Mouse (Mus musculus) frontal cortex, adult (tissue): Measurements from ENCODE around the gene Traf1.

Source experiments
- ATAC-seq: cut with Nextera tagmentation; 2 replicates; pipeline ENCODE4 v1.9.2; 2017; ENCODE audit warnings: mild to moderate bottlenecking, moderate library complexity, mixed read lengths; ENCODE audit not compliant: low TSS enrichment

Gene Traf1

DNA sequence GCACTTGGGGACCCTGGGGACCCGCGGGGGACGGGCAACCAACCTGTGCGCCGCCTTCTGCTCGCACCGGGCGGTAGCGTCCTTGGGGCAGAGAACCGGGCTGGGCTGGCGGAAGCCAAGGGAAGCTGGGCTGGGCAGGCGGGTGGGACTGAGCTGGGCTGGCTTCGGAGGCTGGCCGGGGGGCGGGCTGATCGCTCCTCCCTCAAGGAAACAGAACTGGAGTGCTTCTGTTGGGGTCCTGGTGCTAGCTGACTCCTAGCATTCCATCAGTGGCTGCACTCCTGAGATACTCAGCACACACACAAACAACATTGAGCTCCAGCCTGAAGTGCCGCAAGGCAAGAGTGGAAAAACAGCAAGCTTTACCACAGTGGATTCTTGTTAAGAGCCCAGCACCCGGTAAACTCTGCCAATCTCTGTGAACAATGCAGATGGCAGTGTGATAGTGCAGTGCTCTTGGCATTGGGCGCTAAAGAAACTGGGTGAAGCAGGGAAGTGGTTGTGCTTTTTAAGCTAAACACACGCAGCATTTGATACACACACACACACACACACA, at the start of gene Traf1:
Gene Traf1, minus strand, starts transcription at position 292 of the 556 bp plus-strand sequence.
- ATAC-seq, result no peak

DNA sequence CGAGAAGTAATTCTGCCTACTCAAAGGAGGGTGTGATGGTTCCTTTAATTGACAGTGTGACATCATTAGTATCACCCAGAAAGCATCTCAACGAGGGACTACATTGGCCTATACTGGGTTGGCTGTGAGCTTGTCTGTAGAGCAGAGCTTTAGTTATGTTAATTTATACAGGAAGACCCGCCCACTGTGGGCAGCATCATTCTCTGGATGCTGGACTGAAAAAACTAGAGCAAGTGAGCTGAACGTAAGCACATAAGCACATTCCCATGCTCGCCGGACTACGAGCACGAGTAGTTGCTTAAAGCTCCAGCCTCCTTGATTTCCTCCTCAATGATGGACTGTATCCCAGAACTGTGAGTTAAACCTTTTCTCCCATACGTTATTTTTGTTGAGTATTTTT, 37.4 kb upstream of the Traf1 start:
- ATAC-seq, result peak; percentile 95

DNA sequence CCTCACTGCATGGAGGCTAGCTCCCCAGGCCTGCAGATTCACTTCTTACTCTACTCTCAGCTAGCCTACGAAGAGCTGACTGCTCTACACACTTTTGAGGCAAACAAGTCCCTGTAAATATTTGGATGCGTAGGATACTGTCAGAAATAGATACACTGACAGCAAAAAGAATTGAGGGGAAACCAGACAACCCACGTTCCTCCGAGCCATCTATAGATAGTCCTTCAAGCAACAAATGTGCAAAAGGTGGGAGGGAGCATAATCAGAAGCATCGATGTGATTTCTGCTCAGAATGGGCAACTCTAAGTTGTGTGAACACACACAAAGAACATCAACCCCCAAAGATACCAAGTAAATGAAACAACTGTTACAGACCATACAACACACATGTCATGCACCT, 34.9 kb upstream of the Traf1 start:
- peak; percentile 53 for ATAC-seq

DNA sequence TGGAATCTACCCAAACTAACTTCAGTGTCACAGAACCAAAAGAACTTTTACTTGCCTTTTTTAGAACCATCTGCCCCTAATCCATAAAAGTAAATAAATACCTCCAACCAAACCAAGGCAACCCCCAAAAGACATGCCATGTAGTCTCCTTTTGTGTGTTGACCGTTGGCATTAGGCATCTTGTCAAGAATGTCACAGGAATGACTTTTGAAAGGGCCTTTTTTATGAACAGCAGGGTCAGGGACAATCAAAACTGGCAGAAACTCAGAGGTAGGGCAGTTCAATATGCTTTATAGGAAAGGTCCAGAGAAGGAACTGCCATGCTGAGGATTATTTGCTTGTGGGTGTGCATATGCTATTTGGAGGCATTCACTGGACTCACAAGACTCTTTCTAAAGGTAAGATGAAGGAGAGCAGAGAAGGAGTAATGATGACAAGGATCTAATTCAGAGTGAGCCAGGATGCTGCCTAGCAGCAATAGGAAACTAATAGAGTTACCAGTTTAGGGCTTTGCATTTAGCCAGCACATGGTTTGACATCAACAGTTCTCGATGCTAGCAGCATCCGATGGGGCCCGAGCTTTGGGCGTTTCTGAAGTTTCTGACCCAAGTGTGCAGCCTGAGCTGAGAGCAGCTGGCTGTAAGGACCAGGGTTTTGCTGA, 32.3 kb upstream of the Traf1 start:
- no peak for ATAC-seq

DNA sequence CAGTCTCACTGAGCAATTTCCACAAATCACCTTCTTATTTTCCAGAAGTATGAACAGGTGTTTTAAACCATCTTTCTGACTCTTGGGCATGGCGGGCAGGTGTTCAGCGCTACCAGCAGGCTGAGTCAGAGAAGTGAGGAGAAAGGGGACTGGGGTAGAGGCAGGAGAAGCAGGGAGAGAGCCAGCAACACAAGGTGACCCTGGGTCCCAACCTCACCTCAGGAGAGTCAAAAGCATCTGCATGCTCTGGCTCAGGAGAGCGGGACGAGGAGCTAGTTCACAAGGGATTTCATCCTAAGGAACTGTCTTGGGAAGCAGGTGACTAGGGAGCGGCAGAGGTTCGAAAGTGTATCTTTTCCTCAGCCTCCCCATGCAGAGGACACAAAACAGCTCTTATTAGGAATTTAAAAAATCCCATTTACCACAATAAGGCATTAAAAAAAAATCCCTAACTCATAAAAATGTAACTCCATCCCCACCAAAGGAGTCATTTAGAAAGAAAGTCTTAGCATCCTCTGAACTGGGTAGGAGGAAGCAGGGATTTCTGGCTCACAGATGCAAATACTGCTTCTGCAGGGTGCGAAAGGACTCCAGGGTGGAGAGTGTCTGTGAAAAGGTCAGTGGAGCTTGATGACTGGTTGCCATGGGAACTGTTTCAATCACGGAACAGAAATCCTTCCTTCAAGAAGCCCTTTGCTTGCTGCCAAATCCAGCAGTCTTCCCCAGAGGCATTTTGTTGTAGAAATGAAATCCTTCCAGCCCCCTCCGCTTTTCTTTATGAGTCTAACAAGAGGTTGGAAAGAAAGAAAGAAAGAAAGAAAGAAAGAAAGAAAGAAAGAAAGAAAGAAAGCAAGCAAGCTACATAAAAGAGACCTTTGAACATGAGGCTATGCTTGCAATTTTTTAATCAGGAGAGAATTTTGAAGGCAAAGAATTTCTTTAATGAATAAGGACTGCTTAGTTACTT, 31.4 kb upstream of the Traf1 start:
- ATAC-seq, result peak; percentile 59

DNA sequence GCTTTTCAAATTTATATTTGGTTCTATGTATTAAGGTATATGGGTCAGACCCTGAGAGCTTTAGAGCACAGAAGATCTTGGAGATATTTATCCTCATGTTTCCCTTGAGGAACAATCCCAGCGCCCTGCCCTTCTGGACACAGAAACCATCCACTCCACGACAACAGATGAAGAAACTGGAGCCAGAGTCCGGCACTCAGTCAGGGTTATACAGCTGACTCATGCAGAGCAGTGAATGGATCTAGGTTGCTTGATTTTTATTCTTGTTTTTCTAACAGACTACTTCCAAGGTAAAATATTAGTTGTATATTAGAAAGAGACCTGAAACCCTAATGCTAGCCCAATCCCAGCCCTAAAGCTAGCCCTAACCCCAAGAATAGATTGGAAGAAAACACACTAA, 30.4 kb upstream of the Traf1 start:
- no peak for ATAC-seq

DNA sequence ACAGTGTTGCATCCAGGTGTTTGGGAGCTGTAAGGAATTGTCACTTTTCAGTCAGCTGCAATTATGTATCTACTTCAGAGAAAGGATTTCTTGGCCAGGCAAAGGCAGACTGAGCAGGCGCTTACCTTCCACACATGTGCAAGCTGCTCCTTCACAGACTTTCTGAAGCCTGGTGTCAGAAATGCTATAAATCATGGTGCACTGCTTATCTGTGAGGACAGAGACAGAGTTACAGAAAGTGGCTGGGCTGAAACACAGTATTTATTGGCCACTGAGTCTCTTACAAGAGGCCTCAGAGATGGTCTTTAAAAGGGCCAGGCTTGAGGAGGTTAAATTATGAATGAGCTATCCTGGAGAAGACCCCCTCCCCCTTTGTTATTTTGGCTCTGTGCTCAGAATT, 28.2 kb upstream of the Traf1 start:
- ATAC-seq, result no peak

DNA sequence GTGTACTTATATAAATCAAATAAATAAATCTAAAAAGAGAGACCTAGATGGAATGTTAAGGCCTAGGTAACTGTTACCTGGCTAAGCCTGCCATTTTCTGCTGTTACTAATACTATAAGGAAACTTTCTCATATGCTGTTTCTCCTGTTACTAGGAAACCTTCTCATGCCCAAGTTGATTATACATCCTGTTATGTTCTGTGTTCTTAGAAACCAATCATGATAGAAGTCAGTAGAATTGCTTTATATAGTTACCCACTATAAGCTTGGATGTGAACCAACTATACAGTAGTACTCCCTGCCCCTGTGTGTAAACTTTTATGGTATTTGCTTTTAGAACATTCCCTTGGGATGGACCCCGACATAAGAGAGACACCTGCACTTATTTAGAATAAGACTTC, 26.0 kb upstream of the Traf1 start:
- no peak for ATAC-seq

DNA sequence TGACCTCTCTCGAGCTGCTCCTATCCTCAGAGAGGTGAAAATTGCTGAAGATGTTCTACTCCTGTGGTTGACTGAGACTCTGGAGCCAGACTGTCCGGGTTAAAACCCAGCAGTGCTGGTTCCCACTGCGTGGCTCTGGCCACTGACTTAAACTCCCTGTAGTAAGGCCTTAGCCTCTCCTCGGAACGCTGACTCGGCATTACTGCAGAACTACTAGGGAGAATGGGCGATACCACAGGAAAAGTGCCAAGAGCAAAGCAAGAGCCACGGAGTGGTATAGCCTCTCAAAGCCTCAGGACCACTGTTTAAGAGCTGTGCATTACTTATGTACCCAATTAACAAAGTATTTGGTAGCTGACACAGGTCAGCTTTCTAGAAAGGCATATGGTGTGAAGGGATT, 23.3 kb upstream of the Traf1 start:
- no peak for ATAC-seq

DNA sequence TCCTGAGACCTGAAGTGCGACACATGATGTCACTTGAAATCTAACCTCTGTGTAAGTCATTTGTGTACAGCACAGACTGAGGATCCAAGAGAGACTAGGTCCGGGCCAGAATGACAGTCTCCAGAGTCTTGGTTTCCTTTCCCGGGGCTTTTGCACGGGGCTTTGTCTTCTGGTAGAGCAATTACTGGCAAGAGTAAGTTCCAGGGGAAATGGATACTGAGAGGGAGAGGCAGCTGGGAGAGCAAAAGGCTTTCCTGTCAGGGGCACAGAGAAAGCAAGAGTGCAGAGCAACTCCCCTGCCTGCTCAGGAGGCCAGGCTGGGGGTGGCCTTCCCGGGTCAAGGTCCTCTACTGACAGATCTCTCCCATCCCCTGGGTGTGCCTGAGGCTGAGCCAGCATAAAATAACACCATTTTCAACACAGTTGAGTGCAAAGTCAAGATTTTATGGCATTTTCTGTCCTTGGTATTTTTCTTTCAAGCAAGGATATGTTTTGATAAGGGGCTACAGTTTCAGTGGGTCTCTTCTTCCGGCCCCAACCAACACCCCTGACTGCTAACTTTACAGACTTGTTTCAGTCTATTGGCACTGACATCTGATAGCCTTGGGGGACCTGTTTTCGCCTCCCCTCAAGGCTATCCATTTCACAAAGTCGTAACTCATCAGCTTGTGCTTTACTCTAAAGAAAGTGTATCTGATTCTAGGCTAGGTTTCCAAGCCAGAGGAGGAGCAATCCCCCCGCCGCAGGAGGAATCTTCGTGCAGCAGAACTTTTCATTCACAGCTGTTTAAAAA, 21.5 kb upstream of the Traf1 start:
- ATAC-seq, result no peak

DNA sequence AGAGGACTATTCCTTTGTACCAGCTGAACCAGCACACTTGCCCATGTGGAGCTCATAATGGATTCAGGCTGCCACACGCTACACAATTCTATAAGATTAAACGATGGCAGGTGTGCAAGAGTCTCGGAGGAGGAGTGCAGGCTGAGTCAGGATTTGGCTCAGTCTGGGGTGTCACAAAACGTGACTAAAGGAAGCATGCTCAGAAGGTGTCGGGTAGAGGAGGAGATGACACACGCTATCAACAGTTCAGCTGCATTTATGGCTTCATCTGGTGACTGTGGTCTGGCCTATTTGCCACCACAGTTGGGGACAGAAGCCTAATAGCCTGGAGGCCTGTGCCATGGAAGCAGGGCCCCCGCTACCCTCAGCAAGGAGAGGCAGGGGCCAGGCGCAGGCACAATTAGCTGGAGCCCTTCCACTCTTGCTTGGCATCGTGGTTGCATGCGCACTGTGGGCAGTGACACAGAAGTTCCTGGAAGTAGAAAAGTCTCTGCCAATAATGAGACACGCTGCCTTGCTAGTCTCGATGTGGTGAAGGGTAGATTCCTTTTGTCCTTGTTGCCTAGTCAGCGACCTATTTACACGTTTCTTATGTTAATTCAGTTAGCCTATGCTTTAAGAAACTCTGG, 20.6 kb upstream of the Traf1 start:
- peak; percentile 91 for ATAC-seq

DNA sequence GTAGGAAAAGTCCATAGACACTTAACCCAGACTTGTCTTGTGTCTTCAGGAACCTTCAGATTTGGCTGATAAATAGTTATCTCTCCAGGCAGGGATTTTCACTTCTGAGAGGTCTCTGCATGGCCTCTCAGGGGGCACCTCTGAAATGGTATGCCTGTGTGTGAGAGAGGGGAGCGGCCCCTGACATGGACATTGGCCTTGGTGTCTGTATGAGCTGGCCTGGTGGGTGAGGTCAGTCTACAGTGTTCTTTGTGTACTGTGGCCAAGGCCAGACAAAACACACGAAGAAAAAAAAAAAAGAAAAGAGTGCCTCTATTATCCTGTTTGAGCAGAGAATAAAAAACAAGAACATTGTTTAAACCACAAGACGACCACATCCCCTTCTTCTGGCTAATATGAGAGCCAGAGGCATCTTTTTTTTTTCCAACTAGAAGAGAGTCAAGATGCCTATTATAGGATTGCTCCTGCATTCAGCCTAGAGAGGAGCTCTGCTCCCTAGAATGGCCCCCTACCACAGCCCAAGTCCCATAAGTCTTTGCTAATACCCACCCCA, 18.0 kb upstream of the Traf1 start:
- ATAC-seq, result no peak

DNA sequence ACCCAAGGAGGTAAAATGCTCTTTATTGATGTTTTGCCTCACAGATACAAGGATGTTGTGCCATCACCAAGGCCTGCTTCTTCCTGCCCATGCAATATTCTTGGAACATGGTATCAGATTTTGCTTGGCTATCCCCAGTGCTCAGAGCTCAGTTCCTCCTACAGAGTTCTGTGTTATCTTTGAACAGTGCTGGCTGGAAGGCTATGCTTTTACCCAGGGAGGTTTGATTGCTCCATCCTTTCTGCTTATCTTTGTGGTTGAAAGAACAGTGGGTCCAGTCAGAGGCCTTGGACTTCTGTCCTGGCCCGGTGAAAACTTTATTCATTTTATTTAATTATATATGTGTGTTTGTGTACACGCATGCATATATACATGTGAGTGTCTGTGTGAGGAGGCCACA, 16.7 kb upstream of the Traf1 start:
- no peak for ATAC-seq

DNA sequence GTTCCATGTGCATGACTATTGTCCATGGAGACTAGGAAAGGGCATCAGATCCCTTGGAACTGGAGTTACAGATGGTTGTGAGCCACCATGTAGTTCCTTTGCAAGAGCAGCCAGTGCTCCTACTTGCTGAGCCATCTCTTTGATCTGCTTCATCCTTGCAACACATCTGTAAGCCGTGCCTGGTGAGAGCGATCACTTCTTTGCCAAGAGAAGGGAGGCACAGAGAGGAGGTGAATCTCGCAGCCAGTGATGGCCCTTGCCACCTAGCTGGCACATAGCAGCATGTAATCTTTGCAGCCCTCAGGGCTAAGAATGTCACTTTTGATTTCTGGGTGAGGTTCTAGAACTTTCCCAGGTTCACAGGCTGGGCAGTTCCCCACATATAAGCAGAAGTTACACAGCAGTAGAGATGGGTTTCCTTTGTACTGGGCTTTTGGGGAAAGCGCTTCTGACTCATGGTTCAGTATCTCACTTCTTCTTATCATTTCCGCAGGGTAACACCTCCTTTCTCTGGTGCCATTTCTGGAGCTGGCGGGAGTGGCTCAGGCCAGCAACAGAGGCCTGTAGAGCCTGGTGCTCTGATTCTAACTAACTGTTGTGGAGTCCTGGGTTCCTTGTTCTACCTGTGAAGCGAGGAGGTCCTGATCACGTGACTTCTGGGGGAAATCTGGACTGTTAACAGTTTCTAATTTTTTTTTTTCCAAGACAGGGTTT, 15.5 kb upstream of the Traf1 start:
- ATAC-seq, result no peak

DNA sequence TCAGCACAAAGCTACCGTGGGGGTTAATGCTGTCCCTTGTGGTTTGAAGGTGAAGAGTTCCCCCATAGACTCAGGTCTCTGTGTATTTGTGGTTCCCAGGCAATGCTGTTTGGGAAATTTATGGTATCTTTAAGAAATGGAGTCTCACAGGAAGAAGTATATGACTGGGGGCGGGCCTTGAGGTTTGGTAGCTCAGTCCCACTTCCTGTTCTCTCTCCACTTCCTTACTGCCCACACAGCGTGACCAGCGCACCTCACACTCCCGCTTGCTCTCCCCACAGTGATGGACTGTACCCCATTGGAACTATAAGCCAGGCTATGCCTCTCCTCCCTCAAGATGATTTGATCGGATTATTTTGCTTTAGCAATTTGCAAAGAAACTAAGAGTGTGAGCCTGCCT, 14.9 kb upstream of the Traf1 start:
- no peak for ATAC-seq

DNA sequence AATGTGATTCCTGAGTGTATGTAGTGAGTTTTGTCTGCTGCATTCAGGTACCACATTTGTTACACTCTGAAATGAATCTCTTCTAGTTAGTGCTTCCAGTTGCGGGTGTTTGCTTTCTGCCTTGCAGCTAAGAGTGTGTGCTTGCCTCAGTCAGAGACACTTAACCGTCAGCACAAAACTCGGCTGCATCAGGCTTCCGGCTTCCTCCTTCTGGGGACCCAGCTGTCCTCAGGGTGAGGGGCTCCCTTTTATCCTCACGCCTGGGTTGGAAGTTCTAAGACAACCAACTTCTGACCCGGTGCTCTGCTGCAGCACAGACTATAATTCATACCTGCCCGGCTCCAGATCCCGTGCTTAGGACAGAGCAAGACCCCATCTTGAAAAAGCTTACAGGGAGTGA, 11.5 kb upstream of the Traf1 start:
- ATAC-seq, result no peak

DNA sequence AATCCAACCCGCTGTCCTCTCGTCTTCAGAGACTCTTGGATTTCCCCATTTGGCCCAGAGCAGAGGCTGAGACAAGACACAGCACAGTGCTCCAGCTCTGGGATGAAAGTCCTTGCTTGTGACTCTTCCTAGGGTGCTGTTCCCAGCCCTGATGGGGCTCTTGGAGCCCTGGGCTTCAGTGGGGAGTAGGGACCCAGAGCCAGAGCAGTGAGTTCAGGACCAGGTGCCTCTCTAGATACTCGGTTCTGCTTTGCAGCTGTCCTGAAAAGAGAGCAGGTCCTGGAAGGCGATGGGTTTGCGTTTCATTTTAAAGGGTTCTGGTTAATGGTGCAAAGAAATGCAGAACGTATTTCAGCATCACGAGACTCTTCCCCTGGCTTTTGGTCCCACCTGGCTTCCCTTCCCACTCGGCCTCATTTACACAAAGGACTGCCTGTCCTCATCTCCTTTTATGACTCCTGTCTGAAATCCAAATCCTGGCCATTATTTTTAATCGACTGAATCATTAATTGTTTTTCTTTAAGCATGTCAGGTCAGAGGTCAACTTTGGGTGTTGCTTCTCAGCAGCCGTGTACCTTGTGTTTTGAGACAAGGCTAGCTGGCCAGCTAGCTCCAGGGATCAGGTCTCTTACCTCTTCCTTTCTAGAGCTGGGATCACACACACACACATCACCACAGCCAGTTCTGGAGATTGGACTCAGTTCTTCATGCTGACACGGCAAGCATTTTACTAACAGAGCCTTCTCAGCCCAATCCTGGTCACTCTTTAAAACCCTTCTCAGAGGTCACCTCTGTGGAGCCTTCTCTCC, 9.7 kb upstream of the Traf1 start:
- no peak for ATAC-seq

DNA sequence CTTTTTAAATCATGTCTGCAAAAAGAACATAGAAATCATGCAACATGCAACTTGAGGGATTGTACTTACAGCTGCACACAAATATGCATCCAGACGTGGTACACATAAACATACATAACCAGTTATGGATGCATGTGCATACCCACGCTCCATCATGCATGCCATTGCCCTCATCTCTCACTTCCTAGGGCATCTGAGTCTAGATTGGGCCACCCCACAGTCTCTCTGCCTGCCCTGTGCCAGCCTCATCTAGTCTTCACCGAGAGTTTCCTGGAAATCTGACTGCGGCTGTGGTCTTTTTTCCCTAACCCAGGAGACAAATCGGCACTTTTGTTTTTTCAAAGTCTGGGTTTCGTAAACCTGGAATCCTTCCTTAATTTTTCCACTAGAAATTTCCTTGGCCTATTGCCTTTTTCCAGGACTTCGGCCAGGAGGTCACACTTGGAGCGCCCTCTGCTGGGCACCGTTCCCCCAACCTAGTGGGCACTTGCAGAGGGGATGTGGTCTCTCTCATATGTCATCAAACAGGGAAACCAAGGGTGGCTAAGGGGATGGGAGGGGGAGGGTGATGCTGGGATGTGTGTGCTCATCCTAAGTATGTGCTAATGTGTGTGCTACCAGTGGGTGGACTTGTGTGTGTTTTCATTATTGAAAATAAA, 8.6 kb upstream of the Traf1 start:
- no peak for ATAC-seq

DNA sequence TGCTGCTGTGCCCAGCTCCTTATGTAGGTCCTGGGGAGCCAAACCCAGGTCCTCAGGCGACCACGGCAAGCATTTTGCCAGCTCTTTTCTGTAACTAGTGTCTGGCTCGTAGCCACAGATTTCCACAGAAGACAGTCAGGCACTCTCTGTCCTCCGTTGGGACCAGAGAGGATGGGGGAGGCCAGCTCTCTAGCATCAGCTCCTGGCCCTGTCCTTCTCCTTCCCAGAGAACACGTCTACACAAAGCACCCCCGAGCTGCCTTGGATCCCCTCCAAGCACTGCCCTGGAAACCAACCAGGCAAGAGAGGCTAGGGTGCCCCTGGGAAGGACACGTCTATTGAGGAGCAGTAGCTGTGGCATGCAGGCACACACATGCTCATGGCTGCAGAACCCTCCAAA, 7.6 kb upstream of the Traf1 start:
- no peak for ATAC-seq
